Mouse (Mus musculus): ENCODE data around the gene Smyd3. TPM values are rescaled to one million over a fixed set of nuclear protein-coding genes. Genes with fewer than 3 reads are reported as not detected.
A peak's percentile ranks its signal among the peaks of the same experiment; 100 is the strongest.

Smyd3 gene
- total and polyA plus RNA-seq, 3 experiments, result 2.7 to 8.1 (median 7.6) TPM

DNA sequence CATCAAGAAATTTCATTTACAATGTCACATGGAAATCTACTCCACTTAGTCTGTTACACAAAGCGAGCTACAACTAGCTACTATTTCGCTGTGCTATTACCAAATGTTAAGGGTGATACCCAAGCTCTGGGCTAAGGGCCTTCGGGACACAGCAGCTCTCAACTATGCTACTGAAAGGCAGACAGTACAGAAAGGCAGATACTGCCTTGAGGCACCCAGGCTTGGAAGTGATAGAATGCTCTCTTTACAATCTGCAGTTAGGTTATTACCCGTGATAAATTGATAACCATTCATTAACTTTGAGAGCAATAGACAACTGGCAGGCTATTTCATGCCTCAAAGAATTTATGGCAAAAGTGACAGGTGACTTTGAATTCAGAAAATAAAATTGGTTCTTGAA, 37.0 kb downstream of the Smyd3 start:
- no peak overlapping the region for H3K4me3 ChIP-seq
- H3K9ac ChIP-seq (ENCODE audit: low read depth, low read length), result no peak overlapping the region
- intact Hi-C loops (cut with DNase I), result no loop called here
- TF ChIP-seq POLR2A (IDR thresholded peaks at IDR 0.05; ENCODE audit: insufficient read depth, low read depth, low read length) (no peak), EP300 (IDR thresholded peaks at IDR 0.05; ENCODE audit: insufficient read depth, low read depth, low read length) (no peak), CTCF (IDR thresholded peaks at IDR 0.05) (no peak)
- no peaks in the 10 kb centered on the region for H3K27me3 ChIP-seq (ENCODE audit: control insufficient read depth, insufficient read depth, low read length)
- no peaks in the 10 kb centered on the region for H3K4me1 ChIP-seq (ENCODE audit: control insufficient read depth, insufficient read depth, low read length)
- H3K79me2 ChIP-seq (replicated peaks; ENCODE audit: control insufficient read depth, insufficient read depth, low read length), result no peaks in the 10 kb centered on the region
- 89% methylated on average over 4 of the region's 4 CpGs for WGBS
- H3K27ac ChIP-seq, result no peak overlapping the region
- H3K36me3 ChIP-seq (ENCODE audit: control insufficient read depth, insufficient read depth, low read length), result no peaks in the 10 kb centered on the region
- no peak for DNase-seq

DNA sequence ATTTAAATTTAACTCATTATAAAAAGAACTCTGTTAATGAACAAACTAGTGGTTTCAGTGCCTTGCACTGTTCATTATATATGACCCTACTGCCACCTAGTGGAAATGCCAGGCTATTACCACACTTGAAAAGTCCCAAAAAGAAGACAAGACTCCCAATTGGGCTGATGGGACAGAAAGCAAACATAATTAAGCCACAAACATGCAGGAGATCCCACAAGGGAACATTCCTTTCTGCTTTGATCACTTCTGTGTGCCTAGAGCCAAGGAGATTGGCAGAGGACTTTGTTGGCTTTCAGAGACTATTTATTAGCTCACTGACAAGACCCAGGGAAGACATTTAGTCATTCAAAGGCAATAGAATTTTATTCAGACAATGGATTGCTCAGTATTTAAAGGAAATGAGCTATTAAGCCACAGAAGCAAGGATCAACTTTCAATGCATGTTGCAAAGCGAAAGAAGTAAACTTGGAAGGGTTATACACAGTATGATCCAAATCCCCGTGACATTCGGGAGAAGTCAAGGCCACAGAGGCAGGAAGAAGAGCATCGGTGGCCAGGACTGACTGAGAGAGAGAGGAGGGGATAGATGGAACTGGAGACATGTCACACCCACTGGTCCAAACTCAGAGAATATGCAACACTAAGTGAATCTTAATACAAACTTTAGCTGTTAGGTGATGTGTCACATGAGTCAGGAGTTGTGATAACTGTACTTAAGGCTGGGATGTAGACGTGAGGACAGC, 40.5 kb downstream of the Smyd3 start:
- intact Hi-C loops (cut with DNase I), result loop anchor here (5.0 to 10.0 kb wide), 2 partner anchors 165 to 333 kb away; no protein-coding TSS in a partner anchor
- Histone ChIP-seq H3K79me2 (replicated peaks; ENCODE audit: control insufficient read depth, insufficient read depth, low read length) (no peaks in the 10 kb centered on the region), H3K27ac (no peak overlapping the region), H3K4me3 (no peak overlapping the region), H3K36me3 (ENCODE audit: control insufficient read depth, insufficient read depth, low read length) (no peaks in the 10 kb centered on the region), H3K4me1 (ENCODE audit: control insufficient read depth, insufficient read depth, low read length) (no peaks in the 10 kb centered on the region), H3K27me3 (ENCODE audit: control insufficient read depth, insufficient read depth, low read length) (no peaks in the 10 kb centered on the region), H3K9ac (ENCODE audit: low read depth, low read length) (no peak overlapping the region)
- WGBS, result 58% methylated on average over 5 of the region's 5 CpGs
- no peak for TF ChIP-seq POLR2A (IDR thresholded peaks at IDR 0.05; ENCODE audit: insufficient read depth, low read depth, low read length)
- TF ChIP-seq EP300 (IDR thresholded peaks at IDR 0.05; ENCODE audit: insufficient read depth, low read depth, low read length), result no peak
- TF ChIP-seq CTCF (IDR thresholded peaks at IDR 0.05), result peak; percentile 82
- peak in 1 of 2 experiments; percentile 30 for DNase-seq

DNA sequence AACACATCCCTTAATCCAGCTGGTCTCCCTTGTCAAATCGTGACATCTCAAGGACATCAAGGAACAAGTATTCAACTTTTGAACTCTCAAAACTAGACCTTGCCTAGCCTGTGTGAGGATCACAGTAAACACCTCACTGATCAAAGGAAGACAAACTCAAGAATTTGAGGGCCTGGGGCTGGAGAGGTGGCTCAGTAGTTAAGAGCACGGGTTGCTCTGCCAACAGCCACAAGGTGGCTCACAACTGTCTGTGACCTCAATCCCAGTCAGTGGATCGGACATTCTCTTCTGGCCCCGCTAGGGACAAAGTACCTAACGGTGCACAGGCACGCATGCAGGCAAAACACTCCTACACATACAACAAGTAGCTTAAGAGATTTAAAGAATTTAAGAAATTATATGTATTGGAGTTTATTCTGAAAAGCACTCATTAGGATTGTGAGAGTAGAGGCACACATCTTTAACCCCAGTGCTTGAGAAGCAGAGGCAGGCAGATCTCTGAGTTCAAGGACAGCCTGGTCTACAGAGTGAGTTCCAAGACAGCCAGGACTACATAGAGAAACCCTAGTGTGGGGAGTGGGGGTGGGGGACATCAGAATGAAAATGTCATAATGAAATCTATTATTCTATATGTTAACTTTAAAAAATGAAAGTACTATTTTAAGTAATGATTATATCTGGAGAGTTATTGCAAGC, 41.2 kb downstream of the Smyd3 start:
- no peaks in the 10 kb centered on the region for H3K36me3 ChIP-seq (ENCODE audit: control insufficient read depth, insufficient read depth, low read length)
- peak; percentile 58 for TF ChIP-seq CTCF (IDR thresholded peaks at IDR 0.05)
- no peak for TF ChIP-seq EP300 (IDR thresholded peaks at IDR 0.05; ENCODE audit: insufficient read depth, low read depth, low read length)
- no peak for TF ChIP-seq POLR2A (IDR thresholded peaks at IDR 0.05; ENCODE audit: insufficient read depth, low read depth, low read length)
- no peak overlapping the region for H3K9ac ChIP-seq (ENCODE audit: low read depth, low read length)
- 52% methylated on average over 6 of the region's 6 CpGs for WGBS
- H3K4me1 ChIP-seq (ENCODE audit: control insufficient read depth, insufficient read depth, low read length), result no peaks in the 10 kb centered on the region
- H3K79me2 ChIP-seq (replicated peaks; ENCODE audit: control insufficient read depth, insufficient read depth, low read length), result no peaks in the 10 kb centered on the region
- no peak for DNase-seq
- H3K27me3 ChIP-seq (ENCODE audit: control insufficient read depth, insufficient read depth, low read length), result no peaks in the 10 kb centered on the region
- no peak overlapping the region for H3K27ac ChIP-seq
- intact Hi-C loops (cut with DNase I), result loop anchor here (1.0 to 10.0 kb wide), 4 partner anchors 164 to 949 kb away; no protein-coding TSS in a partner anchor
- H3K4me3 ChIP-seq, result no peak overlapping the region

DNA sequence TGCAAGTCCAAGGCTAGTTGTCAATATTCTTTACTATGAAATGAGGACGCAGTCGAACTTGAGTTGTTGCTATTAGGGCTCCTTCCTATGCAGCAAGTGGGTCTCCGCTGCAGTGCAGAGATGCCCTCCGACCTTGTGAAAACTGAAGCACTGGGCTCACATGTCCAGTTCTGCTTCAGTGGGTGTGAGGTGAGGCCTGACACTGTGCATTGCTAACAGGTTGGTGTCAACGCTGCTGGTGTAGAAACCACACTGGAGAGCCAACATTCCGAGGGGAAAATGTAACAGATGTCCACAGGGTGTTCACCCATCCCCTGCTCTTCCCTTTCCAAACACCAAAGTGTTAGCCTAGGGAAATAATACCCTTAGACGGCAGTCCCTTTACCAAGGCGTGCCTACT, 43.1 kb downstream of the Smyd3 start:
- Histone ChIP-seq H3K36me3 (ENCODE audit: control insufficient read depth, insufficient read depth, low read length) (no peaks in the 10 kb centered on the region), H3K27ac (no peak overlapping the region), H3K9ac (ENCODE audit: low read depth, low read length) (no peak overlapping the region), H3K4me3 (no peak overlapping the region), H3K79me2 (replicated peaks; ENCODE audit: control insufficient read depth, insufficient read depth, low read length) (no peaks in the 10 kb centered on the region), H3K27me3 (ENCODE audit: control insufficient read depth, insufficient read depth, low read length) (no peaks in the 10 kb centered on the region), H3K4me1 (ENCODE audit: control insufficient read depth, insufficient read depth, low read length) (no peaks in the 10 kb centered on the region)
- no peak for DNase-seq
- WGBS, result 81% methylated on average over 8 of the region's 8 CpGs
- TF ChIP-seq EP300 (IDR thresholded peaks at IDR 0.05; ENCODE audit: insufficient read depth, low read depth, low read length) (no peak), POLR2A (IDR thresholded peaks at IDR 0.05; ENCODE audit: insufficient read depth, low read depth, low read length) (no peak), CTCF (IDR thresholded peaks at IDR 0.05) (no peak)
- intact Hi-C loops (cut with DNase I), result loop anchor here (5.0 to 10.0 kb wide), 2 partner anchors 162 to 330 kb away; no protein-coding TSS in a partner anchor

DNA sequence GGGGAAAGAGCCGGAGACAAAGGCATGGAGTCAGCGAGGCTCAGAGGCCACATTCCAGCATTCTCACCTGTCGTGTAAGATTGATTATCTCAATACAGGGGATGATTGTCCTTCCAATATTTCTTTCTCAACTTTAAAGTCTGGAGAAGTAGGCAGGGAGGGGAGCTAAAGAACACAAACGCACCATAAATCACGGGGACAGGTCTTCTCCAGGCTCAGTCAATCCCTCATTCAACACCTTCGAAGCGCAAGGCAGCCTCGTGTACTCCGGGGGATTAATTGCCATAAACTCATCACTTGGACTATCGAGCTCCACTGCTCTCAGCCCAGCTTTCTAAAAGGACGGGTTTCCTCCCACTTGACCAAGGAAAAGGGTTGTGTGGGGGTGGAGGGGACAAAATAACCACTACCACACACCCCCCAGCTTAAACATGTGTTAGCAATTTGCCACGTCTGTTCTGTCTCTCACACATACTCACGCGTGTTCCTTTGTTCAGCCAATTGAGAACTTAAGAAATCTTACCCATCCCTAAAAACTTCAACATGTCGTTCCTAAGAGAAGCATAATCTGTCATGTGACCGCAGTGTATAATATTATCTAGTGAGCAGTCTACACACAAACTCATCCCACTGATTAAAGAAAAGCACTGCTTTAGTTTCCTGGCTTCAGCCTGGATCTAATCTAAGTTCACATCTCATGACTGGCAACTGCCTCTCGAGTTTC, 43.8 kb downstream of the Smyd3 start:
- Histone ChIP-seq H3K27ac (no peak overlapping the region), H3K27me3 (ENCODE audit: control insufficient read depth, insufficient read depth, low read length) (no peaks in the 10 kb centered on the region), H3K79me2 (replicated peaks; ENCODE audit: control insufficient read depth, insufficient read depth, low read length) (no peaks in the 10 kb centered on the region), H3K4me1 (ENCODE audit: control insufficient read depth, insufficient read depth, low read length) (no peaks in the 10 kb centered on the region), H3K4me3 (no peak overlapping the region), H3K36me3 (ENCODE audit: control insufficient read depth, insufficient read depth, low read length) (no peaks in the 10 kb centered on the region), H3K9ac (ENCODE audit: low read depth, low read length) (no peak overlapping the region)
- no peak for TF ChIP-seq EP300 (IDR thresholded peaks at IDR 0.05; ENCODE audit: insufficient read depth, low read depth, low read length)
- no peak for TF ChIP-seq POLR2A (IDR thresholded peaks at IDR 0.05; ENCODE audit: insufficient read depth, low read depth, low read length)
- no peak for TF ChIP-seq CTCF (IDR thresholded peaks at IDR 0.05)
- intact Hi-C loops (cut with DNase I), result loop anchor here (10.0 kb wide), 1 partner anchor 329 kb away; no protein-coding TSS in a partner anchor
- DNase-seq, result no peak
- 83% methylated on average over 17 of the region's 17 CpGs for WGBS
